8 mouse cellular contexts compared by ENCODE assay signal in genomic region chr12:71832225-71832624, GRCm38 (mm10). TPM values are rescaled to one million over a fixed set of nuclear protein-coding genes. Genes with fewer than 3 reads are reported as not detected.
A peak's percentile ranks its signal among the peaks of the same experiment; 100 is the strongest.
DNase-seq lines count a peak whose midpoint lies in the region; ATAC-seq lines count a peak whose summit lies in the region.

No protein-coding gene starts in this region.

- peak overlapping the region; percentile 87 for H3K4me3 ChIP-seq in embryonic facial prominence, embryonic 12.5 days
- H3K4me3 ChIP-seq in limb, embryonic 12.5 days (replicated peaks) = peak overlapping the region; percentile 73
- peak overlapping the region; percentile 95 for H3K4me3 ChIP-seq in midbrain, embryonic 13.5 days (replicated peaks)

- peak overlapping the region; percentile 94; the same call in 1 of the 2 replicates for H3K27ac ChIP-seq in embryonic facial prominence, embryonic 12.5 days
- no peak overlapping the region for H3K27ac ChIP-seq in limb, embryonic 12.5 days
- H3K27ac ChIP-seq in midbrain, embryonic 13.5 days = peak overlapping the region; percentile 97

- H3K9ac ChIP-seq in embryonic facial prominence, embryonic 12.5 days = peak overlapping the region; percentile 71
- peak overlapping the region; percentile 77; the same call in 1 of the 2 replicates for H3K9ac ChIP-seq in limb, embryonic 12.5 days (replicated peaks)
- H3K9ac ChIP-seq in midbrain, embryonic 13.5 days (replicated peaks) = peak overlapping the region; percentile 96

- peaks cover 21% of the 10 kb centered on the region for H3K4me1 ChIP-seq in embryonic facial prominence, embryonic 12.5 days
- peaks cover 33% of the 10 kb centered on the region for H3K4me1 ChIP-seq in limb, embryonic 12.5 days (replicated peaks)
- peaks cover 47% of the 10 kb centered on the region for H3K4me1 ChIP-seq in midbrain, embryonic 13.5 days (replicated peaks)

- peak overlapping the region; percentile 97 for H3K4me2 ChIP-seq in embryonic facial prominence, embryonic 12.5 days (replicated peaks)
- peak overlapping the region; percentile 90 for H3K4me2 ChIP-seq in limb, embryonic 12.5 days
- H3K4me2 ChIP-seq in midbrain, embryonic 13.5 days (replicated peaks) = peak overlapping the region; percentile 90

- DNase-seq in urinary bladder, postnatal 14 days (ENCODE audit: low spot score) = peak; percentile 65
- no peak for DNase-seq in urinary bladder, postnatal 10 days (ENCODE audit: low spot score)
- peak; percentile 97 for DNase-seq in heart, adult 11 months
- DNase-seq in kidney, adult 11 months = peak; percentile 54
- DNase-seq in spleen, postnatal 10 days (ENCODE audit: low spot score in 2 of 2) = peak; percentile 57 to 83

- no peaks in the 10 kb centered on the region for H3K9me3 ChIP-seq in embryonic facial prominence, embryonic 12.5 days
- no peaks in the 10 kb centered on the region for H3K9me3 ChIP-seq in limb, embryonic 12.5 days
- H3K9me3 ChIP-seq in midbrain, embryonic 13.5 days = no peaks in the 10 kb centered on the region

- no peaks in the 10 kb centered on the region for H3K27me3 ChIP-seq in embryonic facial prominence, embryonic 12.5 days
- no peaks in the 10 kb centered on the region for H3K27me3 ChIP-seq in limb, embryonic 12.5 days
- H3K27me3 ChIP-seq in midbrain, embryonic 13.5 days = peaks cover 4% of the 10 kb centered on the region; the same call in 1 of the 2 replicates

- no peaks in the 10 kb centered on the region for H3K36me3 ChIP-seq in embryonic facial prominence, embryonic 12.5 days
- H3K36me3 ChIP-seq in limb, embryonic 12.5 days = no peaks in the 10 kb centered on the region
- H3K36me3 ChIP-seq in midbrain, embryonic 13.5 days = no peaks in the 10 kb centered on the region

- under 1% methylated on average over 12 of the region's 12 CpGs for WGBS in embryonic facial prominence, embryonic 12.5 days
- WGBS in limb, embryonic 12.5 days = 0% methylated on average over 12 of the region's 12 CpGs
- under 1% methylated on average over 12 of the region's 12 CpGs for WGBS in midbrain, embryonic 13.5 days

- ATAC-seq in embryonic facial prominence, embryonic 12.5 days (ENCODE audit: insufficient number of reproducible peaks, insufficient read depth, low FRiP score, low TSS enrichment) = no peak
- no peak for ATAC-seq in limb, embryonic 12.5 days (ENCODE audit: insufficient number of reproducible peaks, insufficient read depth, low FRiP score, low TSS enrichment, low read depth)
- no peak for ATAC-seq in midbrain, embryonic 13.5 days

RNA-seq across cellular contexts. Expression of gene Daam1, which starts 1.3 kb away (rescaled TPM):
- 8.4 and 9.8 TPM in 2 replicates for polyA plus RNA-seq in embryonic facial prominence, embryonic 12.5 days (2016; fragmentation: Nextera tagmentation; extraction: Ambion mirVana)
- polyA plus RNA-seq in limb, embryonic 12.5 days (2016; fragmentation: Nextera tagmentation; extraction: Ambion mirVana) = 7.3 and 8.2 TPM in 2 replicates
- polyA plus RNA-seq in midbrain, embryonic 13.5 days (2015; fragmentation: Nextera tagmentation; extraction: Ambion mirVana) = 24.2 and 24.4 TPM in 2 replicates
